Mouse (Mus musculus) frontal cortex, adult 2 months (tissue): ENCODE data around the gene Ppp1r2. TPM values are rescaled to one million over a fixed set of nuclear protein-coding genes. Genes with fewer than 3 reads are reported as not detected.

ENCODE experiments used
- DNase-seq, 2 experiments: peaks; one replicate each; pipeline ENCODE4 v3.0.0; 2022; ENCODE audit warnings: low spot score in 1 of 2; ENCODE audit errors: extremely low spot score in 1 of 2
- polyA plus RNA-seq: library from polyadenylated mRNA; depleted of rRNA; stranded (reverse); fragments of >200 nt; gene quantifications from 2 replicates; pipeline ENCODE4 v1.2.3, GENCODE M21; 2012

Ppp1r2 gene
- polyA plus RNA-seq, 1 experiment: 89.3 TPM

- no peak for DNase-seq
These were observed 15.8 kb upstream of the Ppp1r2 start for GRCm38 (mm10) chr16:31290751-31291365.

GRCm38 (mm10) chr16:31290281-31290680 is 15.2 kb upstream of the Ppp1r2 start:
- peak; percentile 84 to 87 for DNase-seq

GRCm38 (mm10) chr16:31287712-31288111 is 12.6 kb upstream of the Ppp1r2 start:
- peak; percentile 64 to 65 for DNase-seq

GRCm38 (mm10) chr16:31286801-31287488 is 11.9 kb upstream of the Ppp1r2 start:
- DNase-seq: no peak

GRCm38 (mm10) chr16:31281981-31282380 is 6.9 kb upstream of the Ppp1r2 start:
- DNase-seq: peak in 1 of 2 experiments; percentile 36

GRCm38 (mm10) chr16:31280176-31280575 is 5.1 kb upstream of the Ppp1r2 start:
- no peak for DNase-seq

- no peak for DNase-seq
These were observed 3.5 kb upstream of the Ppp1r2 start for GRCm38 (mm10) chr16:31278581-31278980.

- DNase-seq: no peak
These were observed 3.0 kb upstream of the Ppp1r2 start for GRCm38 (mm10) chr16:31278081-31278480.

GRCm38 (mm10) chr16:31276962-31277361 is 1.9 kb upstream of the Ppp1r2 start:
- DNase-seq: no peak

- DNase-seq: peak in 1 of 2 experiments; percentile 44
These were observed 1.5 kb upstream of the Ppp1r2 start for GRCm38 (mm10) chr16:31276539-31276938.

GRCm38 (mm10) chr16:31274084-31274483 is 993 bp downstream of the Ppp1r2 start:
- no peak for DNase-seq

- no peak for DNase-seq
These were observed 8.4 kb downstream of the Ppp1r2 start for GRCm38 (mm10) chr16:31266692-31267091.

- no peak for DNase-seq
These were observed 18.9 kb downstream of the Ppp1r2 start for GRCm38 (mm10) chr16:31256151-31256550.

GRCm38 (mm10) chr16:31255685-31256084 is 19.4 kb downstream of the Ppp1r2 start:
- DNase-seq: no peak

GRCm38 (mm10) chr16:31249401-31249800 is 25.7 kb downstream of the Ppp1r2 start:
- DNase-seq: no peak

- DNase-seq: peak in 1 of 2 experiments; percentile 40
These were observed 26.4 kb downstream of the Ppp1r2 start for GRCm38 (mm10) chr16:31248717-31249116.

- no peak for DNase-seq
These were observed 27.6 kb downstream of the Ppp1r2 start for GRCm38 (mm10) chr16:31247442-31247841.

GRCm38 (mm10) chr16:31244053-31244452 is 31.0 kb downstream of the Ppp1r2 start:
- DNase-seq: no peak

- peak; percentile 67 to 72 for DNase-seq
These were observed 33.6 kb downstream of the Ppp1r2 start for GRCm38 (mm10) chr16:31241433-31241832.

- DNase-seq: peak in 1 of 2 experiments; percentile 34
These were observed 34.5 kb downstream of the Ppp1r2 start for GRCm38 (mm10) chr16:31240569-31240968.

- DNase-seq: no peak
These were observed 36.8 kb downstream of the Ppp1r2 start for GRCm38 (mm10) chr16:31238281-31238680.
